Mouse (Mus musculus): ENCODE measurements around the gene Itga5. TPM values are rescaled to one million over a fixed set of nuclear protein-coding genes. Genes with fewer than 3 reads are reported as not detected.

The Itga5 gene
- polyA plus RNA-seq, 1 experiment, result 104 TPM

GRCm38 (mm10) chr15:103305792-103306645 lies 60.5 kb downstream of the Itga5 start:
- peak overlapping the region; percentile 32 for H3K4me3 ChIP-seq (ENCODE audit: insufficient read depth, poor library complexity, severe bottlenecking)
- TF ChIP-seq MAX (IDR thresholded peaks at IDR 0.05) (no peak), MYOG (IDR thresholded peaks at IDR 0.05; ENCODE audit: control insufficient read depth, extremely low read depth, insufficient read length) (no peak), MYOD1 (IDR thresholded peaks at IDR 0.05; ENCODE audit: control insufficient read depth, insufficient read length, low read depth) (peak; percentile 81), USF1 (IDR thresholded peaks at IDR 0.05; ENCODE audit: low read depth) (peak; percentile 85)
- H3ac ChIP-seq (ENCODE audit: control insufficient read depth, insufficient read length, low read depth), result peak overlapping the region; percentile 66
- H3K36me3 ChIP-seq (ENCODE audit: control insufficient read depth, insufficient read depth), result no peaks in the 10 kb centered on the region
- no peaks in the 10 kb centered on the region for H3K27me3 ChIP-seq (ENCODE audit: control insufficient read depth, insufficient read depth, insufficient read length)
- H3K79me2 ChIP-seq (ENCODE audit: control insufficient read depth, insufficient read depth), result no peaks in the 10 kb centered on the region
- no peaks in the 10 kb centered on the region for H3K79me3 ChIP-seq (ENCODE audit: low read depth)

- no peaks in the 10 kb centered on the region for H3K27me3 ChIP-seq (ENCODE audit: control insufficient read depth, insufficient read depth, insufficient read length)
- H3ac ChIP-seq (ENCODE audit: control insufficient read depth, insufficient read length, low read depth), result peak overlapping the region; percentile 68
- no peaks in the 10 kb centered on the region for H3K79me3 ChIP-seq (ENCODE audit: low read depth)
- TF ChIP-seq MAX (IDR thresholded peaks at IDR 0.05), result peak; percentile 93
- TF ChIP-seq MYOG (IDR thresholded peaks at IDR 0.05; ENCODE audit: control insufficient read depth, extremely low read depth, insufficient read length), result no peak
- TF ChIP-seq MYOD1 (IDR thresholded peaks at IDR 0.05; ENCODE audit: control insufficient read depth, insufficient read length, low read depth), result peak; percentile 76
- no peak for TF ChIP-seq CEBPB (IDR thresholded peaks at IDR 0.05; ENCODE audit: low read depth)
- peak; percentile 80 for TF ChIP-seq FOSL1 (IDR thresholded peaks at IDR 0.05; ENCODE audit: insufficient read depth, low read length, poor library complexity, severe bottlenecking)
- peak overlapping the region; percentile 37 for H3K4me3 ChIP-seq (ENCODE audit: insufficient read depth, poor library complexity, severe bottlenecking)
- H3K79me2 ChIP-seq (ENCODE audit: control insufficient read depth, insufficient read depth), result no peaks in the 10 kb centered on the region
- H3K36me3 ChIP-seq (ENCODE audit: control insufficient read depth, insufficient read depth), result peaks cover 5% of the 10 kb centered on the region
These were observed 61.4 kb downstream of the Itga5 start for GRCm38 (mm10) chr15:103305070-103305678.

GRCm38 (mm10) chr15:103304616-103304969 lies 62.0 kb downstream of the Itga5 start:
- TF ChIP-seq MAX (IDR thresholded peaks at IDR 0.05) (no peak), MYOG (IDR thresholded peaks at IDR 0.05; ENCODE audit: control insufficient read depth, extremely low read depth, insufficient read length) (no peak), CEBPB (IDR thresholded peaks at IDR 0.05; ENCODE audit: low read depth) (no peak), MYOD1 (IDR thresholded peaks at IDR 0.05; ENCODE audit: control insufficient read depth, insufficient read length, low read depth) (no peak), USF1 (IDR thresholded peaks at IDR 0.05; ENCODE audit: low read depth) (no peak), CTCF (IDR thresholded peaks at IDR 0.05; ENCODE audit: control insufficient read depth, insufficient read depth, insufficient read length) (no peak), FOSL1 (IDR thresholded peaks at IDR 0.05; ENCODE audit: insufficient read depth, low read length, poor library complexity, severe bottlenecking) (no peak)
- Histone ChIP-seq H3K79me2 (ENCODE audit: control insufficient read depth, insufficient read depth) (no peaks in the 10 kb centered on the region), H3K27me3 (ENCODE audit: control insufficient read depth, insufficient read depth, insufficient read length) (no peaks in the 10 kb centered on the region), H3K79me3 (ENCODE audit: low read depth) (no peaks in the 10 kb centered on the region), H3K4me3 (ENCODE audit: insufficient read depth, poor library complexity, severe bottlenecking) (peak overlapping the region; percentile 37), H3K36me3 (ENCODE audit: control insufficient read depth, insufficient read depth) (peaks cover 6% of the 10 kb centered on the region), H3ac (ENCODE audit: control insufficient read depth, insufficient read length, low read depth) (peak overlapping the region; percentile 68)

- no peaks in the 10 kb centered on the region for H3K79me2 ChIP-seq (ENCODE audit: control insufficient read depth, insufficient read depth)
- peak overlapping the region; percentile 68 for H3ac ChIP-seq (ENCODE audit: control insufficient read depth, insufficient read length, low read depth)
- no peaks in the 10 kb centered on the region for H3K27me3 ChIP-seq (ENCODE audit: control insufficient read depth, insufficient read depth, insufficient read length)
- no peak for TF ChIP-seq MYOD1 (IDR thresholded peaks at IDR 0.05; ENCODE audit: control insufficient read depth, insufficient read length, low read depth)
- TF ChIP-seq CEBPB (IDR thresholded peaks at IDR 0.05; ENCODE audit: low read depth), result no peak
- TF ChIP-seq CTCF (IDR thresholded peaks at IDR 0.05; ENCODE audit: control insufficient read depth, insufficient read depth, insufficient read length), result no peak
- no peak overlapping the region for H3K4me3 ChIP-seq (ENCODE audit: insufficient read depth, poor library complexity, severe bottlenecking)
- no peaks in the 10 kb centered on the region for H3K79me3 ChIP-seq (ENCODE audit: low read depth)
- peaks cover 11% of the 10 kb centered on the region for H3K36me3 ChIP-seq (ENCODE audit: control insufficient read depth, insufficient read depth)
These were observed 62.5 kb downstream of the Itga5 start for GRCm38 (mm10) chr15:103303916-103304615.

- peaks cover 27% of the 10 kb centered on the region for H3K36me3 ChIP-seq (ENCODE audit: control insufficient read depth, insufficient read depth)
- H3K27me3 ChIP-seq (ENCODE audit: control insufficient read depth, insufficient read depth, insufficient read length), result no peaks in the 10 kb centered on the region
- H3K4me3 ChIP-seq (ENCODE audit: insufficient read depth, poor library complexity, severe bottlenecking), result no peak overlapping the region
- no peak overlapping the region for H3ac ChIP-seq (ENCODE audit: control insufficient read depth, insufficient read length, low read depth)
- no peaks in the 10 kb centered on the region for H3K79me3 ChIP-seq (ENCODE audit: low read depth)
- no peaks in the 10 kb centered on the region for H3K79me2 ChIP-seq (ENCODE audit: control insufficient read depth, insufficient read depth)
- TF ChIP-seq MYOD1 (IDR thresholded peaks at IDR 0.05; ENCODE audit: control insufficient read depth, insufficient read length, low read depth) (peak; percentile 63), USF1 (IDR thresholded peaks at IDR 0.05; ENCODE audit: low read depth) (no peak)
These were observed 64.1 kb downstream of the Itga5 start for GRCm38 (mm10) chr15:103302341-103303021.
